Mouse (Mus musculus): ENCODE measurements around the gene Tmem104.
A peak's percentile ranks its signal among the peaks of the same experiment; 100 is the strongest.

The Tmem104 gene

DNA sequence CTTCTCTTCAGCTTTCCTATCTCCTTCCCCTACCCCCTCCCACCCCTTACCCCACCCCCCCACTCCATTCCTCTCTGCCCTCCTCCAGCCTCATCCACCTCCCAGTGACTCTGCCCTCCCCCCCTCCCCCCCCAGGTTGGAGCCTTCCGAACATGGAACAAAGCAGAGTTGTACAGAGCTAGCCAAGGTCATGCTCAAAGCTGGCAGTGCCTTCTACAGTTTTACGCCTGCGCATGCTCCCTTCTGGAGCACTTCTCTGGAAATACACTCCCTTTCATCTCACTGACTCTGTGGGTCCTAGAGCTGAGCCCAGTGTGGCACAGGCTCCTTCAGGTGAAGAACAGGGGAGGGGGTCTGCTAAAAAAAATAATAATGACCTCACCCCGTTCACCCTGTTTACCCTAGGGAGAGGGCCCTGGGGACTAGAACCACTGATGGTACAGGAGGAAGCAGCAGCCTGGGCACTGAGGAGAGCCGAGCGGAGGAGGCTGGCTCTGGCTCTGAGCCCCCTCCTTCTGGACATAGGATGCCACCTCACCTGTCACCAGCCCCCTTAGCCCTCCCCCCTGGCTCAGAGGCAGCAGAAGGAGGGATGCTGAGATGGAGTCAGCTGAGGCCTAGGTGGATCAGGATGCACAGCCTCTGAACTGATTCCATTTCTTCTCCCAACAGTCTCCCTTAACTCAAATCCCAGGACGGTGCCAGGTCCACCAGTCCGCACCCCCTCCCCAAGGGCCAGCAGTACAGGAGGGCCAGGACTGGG, 95.6 kb downstream of the Tmem104 start:
- DNase-seq (ENCODE audit: low spot score): no peak

DNA sequence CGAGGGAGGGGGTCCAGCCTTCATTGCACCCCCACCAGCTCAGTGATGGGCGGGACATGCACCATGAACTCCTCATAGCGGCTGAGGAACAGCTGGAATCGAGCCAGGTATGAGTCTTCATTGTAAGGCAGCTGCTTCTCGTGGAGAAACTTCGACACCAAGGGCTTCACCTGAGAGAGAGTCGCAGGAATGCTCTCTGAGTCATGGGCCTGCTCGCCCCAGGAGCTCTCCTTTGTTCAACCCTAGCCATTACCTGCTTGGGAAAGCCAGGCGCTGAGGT, 96.1 kb downstream of the Tmem104 start:
- DNase-seq (ENCODE audit: low spot score): no peak

DNA sequence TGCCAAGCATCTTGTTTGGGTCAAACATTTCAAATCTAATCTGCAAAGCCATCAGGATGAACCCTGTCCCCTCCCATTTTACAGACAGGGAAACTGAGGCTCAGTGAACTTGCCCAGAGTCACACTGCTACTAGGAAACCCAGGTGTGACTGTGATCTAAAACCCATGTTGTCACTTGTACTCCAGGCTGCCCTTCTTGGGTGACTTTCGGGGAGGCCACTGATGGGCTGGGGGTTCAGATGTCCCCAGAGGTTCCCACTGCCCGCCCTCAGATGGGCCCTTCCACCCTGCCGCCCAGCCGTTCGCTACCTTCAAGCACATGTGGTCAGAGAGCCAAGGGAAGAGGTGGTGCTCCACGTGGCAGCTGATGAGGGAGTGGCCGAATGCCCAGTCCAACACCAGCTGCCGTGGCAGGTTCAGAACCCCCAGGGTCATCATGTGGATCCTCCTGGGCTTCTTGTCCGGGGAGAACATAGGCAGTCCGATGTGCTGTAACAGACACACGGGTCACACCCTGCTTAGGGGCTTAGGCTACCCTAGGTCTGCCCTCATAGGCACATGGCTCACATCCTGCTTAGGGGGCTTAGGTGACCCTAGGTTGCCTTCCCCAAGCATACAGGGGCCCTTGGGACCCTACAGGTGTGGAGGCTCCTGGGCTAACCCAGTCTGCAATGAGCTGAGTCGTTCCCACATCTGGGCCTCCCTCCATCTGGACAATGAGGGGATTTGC, 96.8 kb downstream of the Tmem104 start:
- DNase-seq (ENCODE audit: low spot score): no peak

DNA sequence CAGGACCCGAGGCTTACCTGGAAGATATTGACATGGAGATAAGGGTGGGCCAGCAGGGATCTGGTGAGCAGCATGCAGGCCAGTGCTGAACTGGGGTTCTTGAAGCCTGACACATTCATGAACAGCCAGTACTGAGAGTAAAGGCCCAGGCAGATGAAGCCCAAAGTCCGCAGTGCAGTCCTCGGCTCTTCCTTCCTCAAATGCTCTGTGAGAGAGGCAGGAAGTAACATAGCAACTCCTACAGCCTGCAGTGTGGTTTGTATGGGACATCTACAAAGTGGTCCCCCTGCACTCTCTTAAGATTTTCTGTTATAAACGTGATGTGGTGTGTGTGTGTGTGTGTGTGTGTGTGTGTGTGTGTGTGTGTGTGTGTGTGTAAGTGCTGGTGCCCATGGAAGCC, 98.0 kb downstream of the Tmem104 start:
- no peak for DNase-seq (ENCODE audit: low spot score)

DNA sequence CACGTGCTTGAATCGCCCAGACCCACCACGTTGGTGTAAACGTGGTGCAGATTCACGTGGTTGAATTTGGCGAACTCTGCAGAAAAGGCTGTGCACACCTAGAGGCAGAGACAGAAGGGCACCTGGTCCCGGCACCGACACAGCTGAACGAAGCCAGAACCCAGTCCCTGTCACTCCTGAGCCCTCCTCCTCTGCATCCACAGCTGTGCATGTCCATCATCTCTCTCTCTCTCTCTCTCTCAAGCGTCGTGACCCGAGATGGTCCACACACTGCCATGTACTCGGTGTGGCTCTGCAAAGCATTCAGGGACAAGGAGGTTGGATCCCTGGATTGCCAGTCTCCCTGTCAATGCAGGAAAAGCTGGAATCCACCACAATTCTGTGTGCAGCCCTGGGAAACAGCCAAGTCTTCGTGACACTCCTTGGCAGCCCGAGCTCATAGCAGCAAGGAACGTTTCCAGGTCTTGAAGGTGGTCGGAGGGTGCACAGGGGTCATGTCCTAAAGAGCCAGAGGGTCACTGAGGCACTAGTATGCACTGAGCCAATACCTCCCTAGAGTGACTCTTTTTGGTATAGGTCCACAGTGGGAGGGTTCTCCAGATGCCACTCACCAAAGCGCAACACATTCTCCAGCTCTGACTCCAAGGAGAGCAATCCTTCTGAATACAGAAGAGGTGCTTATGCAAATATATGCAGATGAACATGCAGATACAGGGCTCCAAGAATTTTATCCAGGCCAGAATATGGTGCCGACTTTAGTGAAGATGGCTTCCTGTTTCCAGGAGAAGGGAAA, 99.1 kb downstream of the Tmem104 start:
- DNase-seq (ENCODE audit: low spot score): no peak

DNA sequence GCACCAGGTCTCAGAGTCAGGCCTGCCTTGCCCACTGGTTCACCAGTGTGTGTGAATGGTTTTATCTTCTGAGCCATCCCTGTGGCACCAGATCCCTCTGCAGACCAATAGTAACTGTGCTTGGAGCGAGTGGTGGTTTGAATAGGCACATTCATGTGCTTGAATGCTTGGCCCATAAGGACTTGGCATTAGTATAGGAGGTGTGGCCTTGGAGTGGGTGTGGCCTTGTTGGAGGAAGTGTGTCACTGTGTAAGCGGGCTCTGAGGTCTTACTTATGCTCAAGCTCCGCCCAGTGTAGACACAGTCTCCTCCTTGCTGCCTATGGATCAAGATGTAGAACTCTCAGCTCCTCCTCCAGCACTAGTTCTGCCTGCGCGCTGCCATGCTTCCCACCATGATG, 100.1 kb downstream of the Tmem104 start:
- DNase-seq (ENCODE audit: low spot score): no peak

DNA sequence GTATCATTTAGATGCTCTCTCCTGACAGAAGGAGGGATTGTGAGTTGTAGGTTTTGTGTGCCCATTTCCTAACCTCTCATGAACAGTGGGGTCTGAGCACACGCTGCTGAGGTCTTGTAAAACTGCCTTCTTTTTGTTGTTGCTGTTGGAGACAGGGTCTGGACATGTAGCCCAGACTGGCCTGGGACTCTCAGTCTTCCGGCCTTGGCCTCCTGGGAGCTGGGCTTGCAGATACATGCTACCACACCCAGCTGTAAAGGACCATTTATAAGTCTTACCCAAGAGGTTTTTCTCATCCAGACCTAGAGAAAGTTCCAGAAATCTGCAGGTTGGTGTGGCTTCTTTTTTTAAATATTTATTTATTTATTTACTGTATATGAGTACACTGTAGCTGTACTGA, 101.0 kb downstream of the Tmem104 start:
- DNase-seq (ENCODE audit: low spot score): no peak

DNA sequence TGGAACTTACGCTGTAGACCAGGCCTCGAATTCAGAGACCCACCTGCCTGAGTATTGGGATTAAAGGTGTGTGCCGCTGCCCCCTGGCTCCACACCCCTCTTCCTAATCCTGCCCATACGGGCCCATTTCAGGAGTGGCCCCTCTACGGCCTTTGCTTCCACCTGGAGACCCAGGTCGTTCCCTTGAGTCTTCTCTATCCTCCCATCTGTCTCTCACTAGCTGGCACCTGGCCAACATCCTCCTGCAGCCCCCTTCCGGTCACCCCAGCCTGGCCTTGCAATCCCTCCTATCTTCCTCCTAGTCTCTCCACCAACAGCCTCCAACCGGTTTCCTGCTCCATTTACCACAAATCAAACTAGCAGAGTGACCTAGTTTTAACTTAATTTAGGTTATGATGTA, 102.6 kb downstream of the Tmem104 start:
- peak; percentile 72 for DNase-seq (ENCODE audit: low spot score)

DNA sequence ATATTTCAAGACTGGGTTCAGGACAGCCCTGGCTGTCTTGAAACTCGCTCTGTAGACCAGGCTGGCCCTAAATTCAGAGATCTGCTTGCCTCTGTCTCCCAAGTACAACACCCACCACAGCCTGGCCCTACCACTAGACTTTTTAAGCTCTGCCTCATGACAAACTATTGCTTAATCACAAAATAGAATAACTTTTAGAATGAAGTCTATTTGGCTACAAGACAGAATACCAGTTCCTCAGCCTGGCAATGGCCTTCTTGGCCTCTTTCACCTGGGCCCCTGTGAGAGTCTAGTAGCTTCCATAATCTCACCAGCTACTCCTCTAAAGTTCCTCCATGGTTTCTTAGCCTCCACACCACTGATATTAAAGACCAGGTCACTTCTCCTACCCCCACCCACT, 103.0 kb downstream of the Tmem104 start:
- DNase-seq (ENCODE audit: low spot score): no peak

DNA sequence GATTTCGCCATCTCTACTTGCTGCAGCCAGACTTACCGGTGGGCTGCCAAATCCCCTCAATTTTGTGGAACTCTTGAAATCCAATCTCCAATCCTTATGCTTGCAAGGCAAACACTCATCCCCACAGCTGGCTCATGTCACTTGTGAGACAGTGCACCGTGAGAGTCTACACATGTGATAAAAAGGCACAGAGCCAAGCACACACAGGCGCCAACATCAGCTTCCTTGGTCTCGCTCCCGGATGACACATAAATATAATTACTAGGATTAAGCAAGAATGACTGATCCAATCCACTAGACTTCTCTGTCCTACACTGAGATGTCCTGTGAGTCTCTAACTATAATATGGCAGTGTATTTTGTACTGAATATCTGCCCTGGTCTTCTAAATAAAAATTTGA, 103.6 kb downstream of the Tmem104 start:
- peak; percentile 67 for DNase-seq (ENCODE audit: low spot score)

DNA sequence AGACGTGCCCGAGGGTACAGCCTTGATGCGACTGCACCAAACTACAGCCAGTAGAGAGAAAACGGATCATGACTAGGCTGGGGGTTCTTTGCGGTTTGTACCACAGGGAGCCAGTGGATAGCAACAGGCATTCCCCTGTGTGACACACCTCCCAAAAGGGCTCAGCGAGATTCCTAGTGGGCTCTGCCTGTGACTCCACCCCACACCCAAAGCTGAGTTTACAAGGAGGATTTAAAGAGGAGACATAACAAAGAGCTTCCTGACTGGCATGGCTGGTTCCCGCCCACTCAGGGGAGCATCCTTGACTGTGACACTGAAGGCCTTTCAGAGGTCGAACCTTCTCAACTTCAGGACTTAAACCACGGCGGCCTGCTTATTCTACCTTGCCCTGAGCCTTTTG, 104.2 kb downstream of the Tmem104 start:
- DNase-seq (ENCODE audit: low spot score): no peak

DNA sequence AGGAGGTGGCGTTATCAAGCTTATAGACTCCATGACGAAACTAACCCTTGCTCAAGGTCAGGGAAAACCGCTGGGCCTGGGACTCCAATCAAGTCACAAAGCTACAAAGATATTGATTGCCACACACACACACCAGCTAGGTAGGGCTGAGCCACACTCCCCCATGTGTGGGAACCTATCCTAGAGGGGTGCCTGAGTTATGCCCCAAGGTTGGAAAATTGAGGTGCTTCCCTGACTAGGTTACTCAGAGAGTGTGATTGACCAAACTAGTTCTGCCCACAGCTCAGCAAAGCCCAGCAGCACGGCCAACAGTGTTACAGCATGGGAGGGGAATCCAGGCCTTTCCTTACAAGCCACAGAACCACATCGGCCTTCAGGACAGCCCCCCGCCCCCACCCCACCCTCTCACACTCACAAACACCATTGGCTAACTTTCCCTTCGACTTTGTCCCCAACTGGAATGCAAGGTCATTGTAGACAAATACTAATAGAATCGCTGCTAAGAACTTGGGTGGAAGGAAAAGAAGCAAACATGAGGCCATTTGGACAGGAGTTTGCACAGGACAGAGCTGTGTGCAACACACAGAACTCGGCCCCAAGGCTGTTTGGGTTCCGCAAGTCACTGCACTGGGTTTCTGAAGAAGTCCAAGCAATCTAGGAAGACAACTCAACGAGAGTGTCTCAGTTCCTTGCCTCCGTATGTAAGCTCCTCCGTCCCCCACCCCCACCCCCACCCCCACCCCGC, 105.5 kb downstream of the Tmem104 start:
- DNase-seq (ENCODE audit: low spot score): no peak

DNA sequence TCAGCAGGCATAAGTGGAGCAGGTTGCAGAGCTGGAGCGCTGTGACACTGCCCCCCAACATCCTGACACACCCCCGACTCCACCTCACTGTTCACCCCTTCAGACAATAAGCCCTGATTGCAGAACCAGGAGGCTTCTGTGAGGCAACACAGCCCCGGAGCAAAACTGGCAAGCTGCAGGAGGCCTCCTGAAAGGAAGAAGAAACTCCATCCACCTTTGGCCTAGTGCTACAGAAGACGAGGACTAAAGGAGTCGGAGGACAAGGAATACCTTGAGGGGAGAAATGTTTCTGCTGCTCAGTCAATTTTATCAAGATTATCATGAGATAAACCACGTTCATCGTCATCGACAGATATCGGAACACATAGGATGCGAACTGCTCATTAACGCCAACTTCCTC, 108.7 kb downstream of the Tmem104 start:
- DNase-seq (ENCODE audit: low spot score): no peak
